Mouse (Mus musculus) forebrain, embryonic 15.5 days (tissue): ENCODE data around the gene Adcy9. TPM values are rescaled to one million over a fixed set of nuclear protein-coding genes. Genes with fewer than 3 reads are reported as not detected.
"Not testable (repeated sequence)": the region's sequence is repeated elsewhere in the genome, so short reads cannot be mapped to it uniquely, and the experiment has no call there.

Source experiments
- ATAC-seq: fragments of 200-750 bp; cut with Nextera tagmentation; replicated peaks from 2 replicates; pipeline ENCODE4 v1.8.0; 2017; ENCODE audit warnings: mild to moderate bottlenecking, moderate TSS enrichment, moderate library complexity
- H3K27ac ChIP-seq: fragments of 300-500 bp; sonication (generic); replicated peaks from 2 replicates; pipeline ENCODE4 v1.5.1; 2015; ENCODE audit warnings: mild to moderate bottlenecking, inconsistent platforms
- H3K27me3 ChIP-seq: fragments of 300-500 bp; sonication (generic); 2 replicates; pipeline ENCODE4 v1.6.1; 2015; ENCODE audit warnings: inconsistent platforms
- H3K36me3 ChIP-seq: fragments of 300-500 bp; sonication (generic); 2 replicates; pipeline ENCODE4 v1.6.1; 2015; ENCODE audit warnings: mild to moderate bottlenecking, inconsistent platforms
- H3K4me1 ChIP-seq: fragments of 300-500 bp; sonication (generic); 2 replicates; pipeline ENCODE4 v1.6.1; 2015; ENCODE audit warnings: inconsistent platforms
- H3K4me2 ChIP-seq: fragments of 300-500 bp; sonication (generic); replicated peaks from 2 replicates; pipeline ENCODE4 v1.6.1; 2015; ENCODE audit warnings: mild to moderate bottlenecking, inconsistent platforms
- H3K4me3 ChIP-seq: fragments of 300-500 bp; sonication (generic); 2 replicates; pipeline ENCODE4 v1.5.1; 2015; ENCODE audit warnings: mild to moderate bottlenecking, inconsistent platforms
- H3K9ac ChIP-seq: fragments of 300-500 bp; sonication (generic); replicated peaks from 2 replicates; pipeline ENCODE4 v1.6.1; 2015; ENCODE audit warnings: mild to moderate bottlenecking, inconsistent platforms
- H3K9me3 ChIP-seq: fragments of 300-500 bp; sonication (generic); 2 replicates; pipeline ENCODE4 v1.6.1; 2016; ENCODE audit warnings: inconsistent platforms
- WGBS: fragments of 180-500 bp; shearing (Covaris S2); methylation state at CpG from one replicate; pipeline ENCODE4 v1.1.7; 2015; ENCODE audit warnings: mixed read lengths; 5-methylcytosine and 5-hydroxymethylcytosine counted together
- polyA plus RNA-seq: library from polyadenylated mRNA; unstranded; fragments of >200 nt; fragmentation: Nextera tagmentation; extraction: Ambion mirVana; gene quantifications from 2 replicates; pipeline ENCODE4 v1.2.1, GENCODE M21; 2015

Gene Adcy9
- polyA plus RNA-seq, 1 experiment from 2014 or later = 2.7 TPM

- WGBS = 40% methylated on average over 12 of the region's 12 CpGs
- Histone ChIP-seq H3K36me3 (no peaks in the 10 kb centered on the region), H3K9ac (no peak overlapping the region), H3K27ac (no peak overlapping the region), H3K4me2 (no peak overlapping the region), H3K4me1 (peaks cover 9% of the 10 kb centered on the region), H3K4me3 (no peak overlapping the region), H3K27me3 (no peaks in the 10 kb centered on the region), H3K9me3 (no peaks in the 10 kb centered on the region)
- ATAC-seq = no peak
Measured at GRCm38 (mm10) chr16:4273702-4274476, 146.4 kb downstream of the Adcy9 start.

- Histone ChIP-seq H3K9ac (no peak overlapping the region), H3K4me3 (no peak overlapping the region), H3K27me3 (no peaks in the 10 kb centered on the region), H3K36me3 (no peaks in the 10 kb centered on the region), H3K4me1 (peaks cover 16% of the 10 kb centered on the region), H3K27ac (no peak overlapping the region), H3K9me3 (no peaks in the 10 kb centered on the region), H3K4me2 (no peak overlapping the region)
- ATAC-seq = no peak
- 89% methylated on average over 3 of the region's 3 CpGs for WGBS
Measured at GRCm38 (mm10) chr16:4272254-4272653, 148.0 kb downstream of the Adcy9 start.

- Histone ChIP-seq H3K4me2 (no peak overlapping the region), H3K9ac (no peak overlapping the region), H3K4me1 (peaks cover 16% of the 10 kb centered on the region), H3K4me3 (no peak overlapping the region), H3K27me3 (no peaks in the 10 kb centered on the region), H3K9me3 (no peaks in the 10 kb centered on the region), H3K36me3 (no peaks in the 10 kb centered on the region), H3K27ac (no peak overlapping the region; the same call in 1 of the 2 replicates)
- ATAC-seq = no peak
- WGBS = 4% methylated on average over 1 of the region's 1 CpGs
Measured at GRCm38 (mm10) chr16:4270911-4271310, 149.4 kb downstream of the Adcy9 start.

- no peak overlapping the region for H3K27ac ChIP-seq
- no peaks in the 10 kb centered on the region for H3K36me3 ChIP-seq
- peak overlapping the region; percentile 76 for H3K4me2 ChIP-seq
- H3K27me3 ChIP-seq = no peaks in the 10 kb centered on the region
- WGBS = 6% methylated on average over 40 of the region's 40 CpGs
- peak overlapping the region; percentile 50 for H3K9ac ChIP-seq
- no peaks in the 10 kb centered on the region for H3K9me3 ChIP-seq
- H3K4me1 ChIP-seq = peaks cover 8% of the 10 kb centered on the region
- H3K4me3 ChIP-seq = peak overlapping the region; percentile 39
- ATAC-seq = peak; percentile 73
Measured at GRCm38 (mm10) chr16:4267857-4268666, 152.2 kb downstream of the Adcy9 start.

GRCm38 (mm10) chr16:4267453-4267852 lies 152.8 kb downstream of the Adcy9 start:
- Histone ChIP-seq H3K27ac (no peak overlapping the region), H3K27me3 (no peaks in the 10 kb centered on the region), H3K9me3 (no peaks in the 10 kb centered on the region), H3K4me2 (peak overlapping the region; percentile 76), H3K36me3 (no peaks in the 10 kb centered on the region), H3K9ac (0 out of 2 replicates have a peak overlapping the region, but pooled peaks have one; percentile 50), H3K4me1 (peaks cover 8% of the 10 kb centered on the region), H3K4me3 (0 out of 2 replicates have a peak overlapping the region, but pooled peaks have one; percentile 39)
- WGBS = 59% methylated on average over 9 of the region's 9 CpGs
- 0 out of 2 replicates have a peak, but pooled peaks have one; percentile 11 for ATAC-seq

GRCm38 (mm10) chr16:4265351-4265750 lies 154.9 kb downstream of the Adcy9 start:
- no peak for ATAC-seq
- peaks cover 8% of the 10 kb centered on the region for H3K4me1 ChIP-seq
- no peak overlapping the region for H3K4me3 ChIP-seq
- 69% methylated on average over 5 of the region's 5 CpGs for WGBS
- no peaks in the 10 kb centered on the region for H3K36me3 ChIP-seq
- no peaks in the 10 kb centered on the region for H3K27me3 ChIP-seq
- no peak overlapping the region for H3K9ac ChIP-seq
- no peak overlapping the region for H3K4me2 ChIP-seq
- no peak overlapping the region for H3K27ac ChIP-seq
- H3K9me3 ChIP-seq = no peaks in the 10 kb centered on the region

GRCm38 (mm10) chr16:4263486-4263885 lies 156.8 kb downstream of the Adcy9 start:
- no peak overlapping the region for H3K4me3 ChIP-seq
- no peak overlapping the region for H3K27ac ChIP-seq
- H3K9ac ChIP-seq = no peak overlapping the region
- no peak for ATAC-seq
- no peaks in the 10 kb centered on the region for H3K36me3 ChIP-seq
- peaks cover 8% of the 10 kb centered on the region for H3K4me1 ChIP-seq
- no peaks in the 10 kb centered on the region for H3K9me3 ChIP-seq
- no peaks in the 10 kb centered on the region for H3K27me3 ChIP-seq
- no peak overlapping the region for H3K4me2 ChIP-seq
- 91% methylated on average over 3 of the region's 3 CpGs for WGBS

- Histone ChIP-seq H3K9me3 (no peaks in the 10 kb centered on the region), H3K4me1 (no peaks in the 10 kb centered on the region), H3K9ac (no peak overlapping the region), H3K27me3 (no peaks in the 10 kb centered on the region), H3K4me3 (no peak overlapping the region), H3K36me3 (no peaks in the 10 kb centered on the region), H3K27ac (no peak overlapping the region), H3K4me2 (no peak overlapping the region)
- 86% methylated on average over 2 of the region's 2 CpGs for WGBS
- ATAC-seq = no peak
Measured at GRCm38 (mm10) chr16:4257546-4257945, 162.8 kb downstream of the Adcy9 start.

- no peaks in the 10 kb centered on the region for H3K36me3 ChIP-seq
- H3K27ac ChIP-seq = no peak overlapping the region
- H3K4me3 ChIP-seq = no peak overlapping the region
- H3K9ac ChIP-seq = no peak overlapping the region
- H3K4me1 ChIP-seq = no peaks in the 10 kb centered on the region
- no peaks in the 10 kb centered on the region for H3K27me3 ChIP-seq
- 89% methylated on average over 3 of the region's 3 CpGs for WGBS
- H3K9me3 ChIP-seq = no peaks in the 10 kb centered on the region
- no peak overlapping the region for H3K4me2 ChIP-seq
- no peak for ATAC-seq
Measured at GRCm38 (mm10) chr16:4248791-4249190, 171.5 kb downstream of the Adcy9 start.

GRCm38 (mm10) chr16:4245241-4245640 lies 175.1 kb downstream of the Adcy9 start:
- H3K27me3 ChIP-seq, ATAC-seq, H3K9ac ChIP-seq, H3K9me3 ChIP-seq, H3K4me3 ChIP-seq, H3K4me2 ChIP-seq, H3K4me1 ChIP-seq, H3K27ac ChIP-seq, H3K36me3 ChIP-seq: not testable (repeated sequence)
- WGBS = 88% methylated on average over 1 of the region's 1 CpGs
